Mouse (Mus musculus): ENCODE results near the gene Zfp740.
A peak's percentile ranks its signal among the peaks of the same experiment; 100 is the strongest.

The Zfp740 gene

GRCm38 (mm10) chr15:102230408-102231321 is 27.6 kb downstream of the Zfp740 start:
- DNase-seq = no peak

GRCm38 (mm10) chr15:102231748-102232147 is 28.7 kb downstream of the Zfp740 start, which contains the start of gene Itgb7:
Gene Itgb7 (minus strand): TSS chr15:102231944.
- DNase-seq = no peak

GRCm38 (mm10) chr15:102232764-102233163 is 29.7 kb downstream of the Zfp740 start:
- no peak for DNase-seq

- no peak for DNase-seq
These were observed 30.8 kb downstream of the Zfp740 start for GRCm38 (mm10) chr15:102233896-102234295.

- no peak for DNase-seq
These were observed 32.5 kb downstream of the Zfp740 start for GRCm38 (mm10) chr15:102235371-102236027.

GRCm38 (mm10) chr15:102238543-102239259 is 35.7 kb downstream of the Zfp740 start:
- DNase-seq = no peak

GRCm38 (mm10) chr15:102239260-102239590 is 36.2 kb downstream of the Zfp740 start:
- DNase-seq = peak; percentile 78

GRCm38 (mm10) chr15:102239851-102240250 is 36.8 kb downstream of the Zfp740 start:
- DNase-seq = no peak

GRCm38 (mm10) chr15:102240607-102241006 is 37.6 kb downstream of the Zfp740 start:
- no peak for DNase-seq

- DNase-seq = no peak
These were observed 39.6 kb downstream of the Zfp740 start for GRCm38 (mm10) chr15:102242404-102243228.

GRCm38 (mm10) chr15:102243229-102244190 is 40.5 kb downstream of the Zfp740 start:
- DNase-seq = no peak

GRCm38 (mm10) chr15:102244306-102245191 is 41.5 kb downstream of the Zfp740 start:
- DNase-seq = no peak

- no peak for DNase-seq
These were observed 42.4 kb downstream of the Zfp740 start for GRCm38 (mm10) chr15:102245461-102245881.

GRCm38 (mm10) chr15:102245891-102246741 is 43.1 kb downstream of the Zfp740 start:
- peak; percentile 82 for DNase-seq

GRCm38 (mm10) chr15:102246866-102247251 is 43.8 kb downstream of the Zfp740 start:
- peak; percentile 93 for DNase-seq

- peak; percentile 67 for DNase-seq
These were observed 44.4 kb downstream of the Zfp740 start for GRCm38 (mm10) chr15:102247252-102248130.

- no peak for DNase-seq
These were observed 45.2 kb downstream of the Zfp740 start for GRCm38 (mm10) chr15:102248131-102248811.

- DNase-seq = peak; percentile 42
These were observed 45.8 kb downstream of the Zfp740 start for GRCm38 (mm10) chr15:102248812-102249191.
